Mouse (Mus musculus) heart, postnatal 0 days (tissue): ENCODE measurements at regions not wholly inside any gene's neighbourhood (a gene's known extent, or its start where the extent isn't known, plus 50 kb on each side); places are given as distances from the start of the nearest gene placed in this dataset.
"Not testable (repeated sequence)": the region's sequence is repeated elsewhere in the genome, so short reads cannot be mapped to it uniquely, and the experiment has no call there.

Source experiments
- CTCF ChIP-seq: IDR thresholded peaks from 2 replicates; pipeline ENCODE4 v1.5.1; 2016; ENCODE audit warnings: antibody characterized with exemption, control low read depth, low read depth
- EP300 ChIP-seq: IDR thresholded peaks from 2 replicates; pipeline ENCODE4 v1.6.1; 2016; ENCODE audit warnings: antibody characterized with exemption, low read depth

DNA sequence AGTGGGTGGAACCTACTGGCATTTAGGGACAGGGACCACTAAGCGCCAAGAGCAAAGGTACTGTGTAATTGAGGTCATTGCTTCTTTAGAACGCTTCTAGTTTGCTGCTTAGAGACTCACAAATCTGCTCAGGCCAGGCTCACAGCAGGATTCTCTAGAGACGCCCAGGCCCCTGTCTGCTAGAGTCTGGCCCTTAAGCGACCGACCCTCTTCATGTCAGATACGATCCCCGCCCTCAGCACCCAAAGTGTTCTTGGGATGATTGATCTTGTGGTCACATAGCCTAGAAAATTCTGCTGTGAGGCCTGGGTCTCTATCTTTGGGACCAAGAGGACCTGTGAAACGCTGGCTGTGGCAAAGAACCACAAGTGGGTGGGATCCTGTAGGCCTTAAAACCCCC lies 109.9 kb upstream of the Ywhaq start:
- not testable (repeated sequence) for TF ChIP-seq CTCF, EP300
